Mouse (Mus musculus) forebrain, postnatal 0 days (tissue): Measurements from ENCODE around the gene Fosl1. TPM values are rescaled to one million over a fixed set of nuclear protein-coding genes. Genes with fewer than 3 reads are reported as not detected.

Source experiments
- ATAC-seq: fragments of 200-750 bp; cut with Nextera tagmentation; 2 replicates; pipeline ENCODE4 v1.8.0; 2017; ENCODE audit warnings: mild to moderate bottlenecking, moderate library complexity
- DNase-seq: peaks from one replicate; pipeline ENCODE4 v3.0.0-alpha.2; 2015
- H3K27ac ChIP-seq: fragments of 300-500 bp; sonication (generic); 2 replicates; pipeline ENCODE4 v1.5.1; 2014; ENCODE audit warnings: low read depth, mild to moderate bottlenecking, antibody characterized with exemption, low read length, moderate library complexity, mixed read lengths
- H3K27me3 ChIP-seq: fragments of 300-500 bp; sonication (generic); 2 replicates; pipeline ENCODE4 v1.6.1; 2014; ENCODE audit warnings: mild to moderate bottlenecking, low read length, mixed read lengths; ENCODE audit not compliant: insufficient read depth
- H3K36me3 ChIP-seq: fragments of 300-500 bp; sonication (generic); 2 replicates; pipeline ENCODE4 v1.6.1; 2014; ENCODE audit warnings: mild to moderate bottlenecking, moderate library complexity; ENCODE audit not compliant: insufficient read depth
- H3K4me1 ChIP-seq: fragments of 300-500 bp; sonication (generic); 2 replicates; pipeline ENCODE4 v1.6.1; 2014; ENCODE audit warnings: antibody characterized with exemption; ENCODE audit not compliant: insufficient read depth
- H3K4me2 ChIP-seq: fragments of 300-500 bp; sonication (generic); 2 replicates; pipeline ENCODE4 v1.6.1; 2014; ENCODE audit warnings: low read depth, mild to moderate bottlenecking, moderate library complexity
- H3K4me3 ChIP-seq: fragments of 300-500 bp; sonication (generic); 2 replicates; pipeline ENCODE4 v1.5.1; 2014; ENCODE audit warnings: low read depth, low read length, mixed read lengths
- H3K9ac ChIP-seq: fragments of 300-500 bp; sonication (generic); 2 replicates; pipeline ENCODE4 v1.6.1; 2014; ENCODE audit warnings: mild to moderate bottlenecking
- H3K9me3 ChIP-seq: fragments of 300-500 bp; sonication (generic); 2 replicates; pipeline ENCODE4 v1.6.1; 2016; ENCODE audit warnings: low read length
- CTCF ChIP-seq: sonication (generic); IDR thresholded peaks from 2 replicates; pipeline ENCODE4 v1.5.1; 2016; ENCODE audit warnings: antibody characterized with exemption, control low read depth, low read depth
- WGBS: fragments of 180-500 bp; shearing (Covaris S2); extraction: QIAGEN DNeasy Blood & Tissue Kit; methylation state at CpG from one replicate; pipeline ENCODE4 v1.1.7; 2014; 5-methylcytosine and 5-hydroxymethylcytosine counted together
- polyA plus RNA-seq: library from polyadenylated mRNA; unstranded; fragments of >200 nt; fragmentation: Nextera tagmentation; extraction: Ambion mirVana; gene quantifications from 2 replicates; pipeline ENCODE4 v1.2.1, GENCODE M21; 2015
- total RNA-seq: library from RNA; depleted of rRNA; stranded (reverse); fragments of >200 nt; gene quantifications from 2 replicates; pipeline ENCODE4 v1.2.3, GENCODE M21; 2014

Gene Fosl1
- total and polyA plus RNA-seq, 2 experiments from 2014 or later, result 0.19 TPM; not detected in 1

GRCm38 (mm10) chr19:5430408-5430807 is 16.9 kb upstream of the Fosl1 start:
- Histone ChIP-seq H3K4me3 (no peak overlapping the region), H3K36me3 (peaks cover 14% of the 10 kb centered on the region; the same call in 1 of the 2 replicates), H3K27ac (no peak overlapping the region), H3K27me3 (no peaks in the 10 kb centered on the region), H3K4me2 (no peak overlapping the region), H3K4me1 (no peaks in the 10 kb centered on the region), H3K9ac (no peak overlapping the region), H3K9me3 (no peaks in the 10 kb centered on the region)
- 25% methylated on average over 1 of the region's 1 CpGs for WGBS
- DNase-seq (no peak), ATAC-seq (no peak)
- no peak for TF ChIP-seq CTCF

GRCm38 (mm10) chr19:5431911-5432464 is 15.4 kb upstream of the Fosl1 start:
- 75% methylated on average over 4 of the region's 4 CpGs for WGBS
- H3K36me3 ChIP-seq, result peaks cover 4% of the 10 kb centered on the region; the same call in 1 of the 2 replicates
- DNase-seq, result no peak

DNA sequence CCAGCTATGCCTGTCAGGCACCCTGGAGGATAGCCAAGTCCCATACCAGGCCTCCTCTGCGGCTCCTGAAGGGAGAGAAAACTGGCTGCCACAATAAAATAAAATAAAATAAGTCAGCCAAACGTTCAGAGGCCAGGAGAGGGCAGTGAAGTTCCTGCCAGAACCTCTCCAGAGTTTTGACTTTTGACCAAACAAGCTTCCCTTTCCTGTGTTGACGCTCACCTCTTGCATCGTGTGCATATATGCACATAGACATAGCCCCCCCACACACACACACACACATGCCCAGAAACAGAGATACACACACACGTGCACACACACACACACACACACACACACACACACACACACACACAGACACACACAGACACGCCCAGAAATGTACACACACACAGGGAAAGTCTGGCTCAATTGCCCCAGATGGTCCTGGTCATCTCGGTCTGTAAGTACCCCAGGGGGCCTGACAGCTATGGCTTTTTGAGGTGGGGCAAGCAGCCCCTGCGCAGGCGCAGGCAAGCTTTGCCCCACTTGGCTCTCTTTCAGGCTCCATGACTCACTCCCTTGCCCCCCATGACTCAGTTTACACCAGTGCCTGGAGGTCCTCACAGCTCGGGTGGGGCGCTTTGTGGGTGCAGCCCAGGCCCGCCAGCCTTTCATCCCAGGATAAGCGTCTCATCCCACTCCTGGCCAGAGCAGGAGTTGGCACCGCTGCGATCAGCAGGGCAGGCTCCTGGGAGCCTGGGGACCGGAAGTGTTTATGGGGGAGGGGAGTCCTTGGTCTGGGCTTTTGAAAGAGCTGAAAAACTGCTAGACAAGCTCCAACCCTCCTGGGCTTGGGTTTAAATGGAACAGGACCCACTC is 14.1 kb upstream of the Fosl1 start:
- peak; percentile 26; the same call in 1 of the 2 replicates for TF ChIP-seq CTCF
- Histone ChIP-seq H3K4me3 (no peak overlapping the region), H3K27ac (no peak overlapping the region), H3K27me3 (no peaks in the 10 kb centered on the region), H3K9me3 (no peaks in the 10 kb centered on the region), H3K4me1 (no peaks in the 10 kb centered on the region), H3K4me2 (peak overlapping the region; percentile 41), H3K9ac (0 out of 2 replicates have a peak overlapping the region, but pooled peaks have one; percentile 25), H3K36me3 (no peaks in the 10 kb centered on the region; the same call in 1 of the 2 replicates)
- no peak for DNase-seq
- WGBS, result 12% methylated on average over 16 of the region's 16 CpGs
- peak; percentile 36 for ATAC-seq

More at GRCm38 (mm10) chr19:5431911-5432464, 15.4 kb upstream of the Fosl1 start:
- TF ChIP-seq CTCF, result no peak
- no peak overlapping the region for H3K27ac ChIP-seq
- H3K9ac ChIP-seq, result no peak overlapping the region
- H3K27me3 ChIP-seq, result no peaks in the 10 kb centered on the region
- H3K9me3 ChIP-seq, result no peaks in the 10 kb centered on the region
- H3K4me2 ChIP-seq, result no peak overlapping the region
- H3K4me3 ChIP-seq, result no peak overlapping the region
- no peaks in the 10 kb centered on the region for H3K4me1 ChIP-seq
- ATAC-seq, result no peak

DNA sequence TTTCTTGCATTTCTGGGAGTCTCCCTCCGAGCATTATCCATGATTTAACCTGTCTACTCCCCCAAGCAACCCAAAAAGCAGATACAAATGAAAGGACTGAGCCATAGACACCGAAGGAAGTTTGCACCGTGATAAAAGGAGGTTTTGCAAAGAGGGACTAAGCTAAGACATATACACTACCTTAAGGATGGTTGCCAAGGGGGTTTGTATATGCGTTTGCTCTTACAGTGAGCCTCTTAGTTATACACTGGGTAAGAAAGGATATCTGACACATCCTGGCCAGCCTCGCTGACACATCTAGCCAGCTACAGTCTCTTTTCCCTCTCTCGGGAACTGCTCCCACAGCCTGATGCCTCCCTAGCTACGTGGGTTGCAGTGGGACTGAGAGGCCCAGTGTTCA is 13.4 kb upstream of the Fosl1 start:
- Histone ChIP-seq H3K9me3 (no peaks in the 10 kb centered on the region), H3K27ac (no peak overlapping the region), H3K4me2 (no peak overlapping the region), H3K27me3 (no peaks in the 10 kb centered on the region), H3K4me1 (no peaks in the 10 kb centered on the region), H3K9ac (0 out of 2 replicates have a peak overlapping the region, but pooled peaks have one; percentile 25), H3K4me3 (no peak overlapping the region), H3K36me3 (no peaks in the 10 kb centered on the region; the same call in 1 of the 2 replicates)
- no peak for ATAC-seq
- TF ChIP-seq CTCF, result no peak
- 69% methylated on average over 7 of the region's 7 CpGs for WGBS
- no peak for DNase-seq

- peaks cover 27% of the 10 kb centered on the region for H3K27me3 ChIP-seq
- H3K4me1 ChIP-seq, result no peaks in the 10 kb centered on the region
- no peak for DNase-seq
- H3K4me3 ChIP-seq, result no peak overlapping the region
- TF ChIP-seq CTCF, result no peak
- H3K9ac ChIP-seq, result no peak overlapping the region
- H3K27ac ChIP-seq, result no peak overlapping the region
- ATAC-seq, result no peak
- no peaks in the 10 kb centered on the region for H3K9me3 ChIP-seq
- 76% methylated on average over 9 of the region's 9 CpGs for WGBS
- H3K36me3 ChIP-seq, result no peaks in the 10 kb centered on the region
- H3K4me2 ChIP-seq, result no peak overlapping the region
These were observed 2.9 kb upstream of the Fosl1 start for GRCm38 (mm10) chr19:5444371-5444908.

- Histone ChIP-seq H3K27me3 (peaks cover 29% of the 10 kb centered on the region), H3K4me2 (no peak overlapping the region), H3K4me1 (no peaks in the 10 kb centered on the region), H3K27ac (no peak overlapping the region), H3K36me3 (no peaks in the 10 kb centered on the region), H3K9me3 (no peaks in the 10 kb centered on the region), H3K4me3 (no peak overlapping the region), H3K9ac (no peak overlapping the region)
- no peak for TF ChIP-seq CTCF
- no peak for ATAC-seq
- WGBS, result 41% methylated on average over 7 of the region's 7 CpGs
- no peak for DNase-seq
These were observed 2.4 kb upstream of the Fosl1 start for GRCm38 (mm10) chr19:5444954-5445353.

- no peak overlapping the region for H3K27ac ChIP-seq
- H3K4me3 ChIP-seq, result no peak overlapping the region
- H3K4me1 ChIP-seq, result no peaks in the 10 kb centered on the region
- 87% methylated on average over 5 of the region's 5 CpGs for WGBS
- H3K36me3 ChIP-seq, result no peaks in the 10 kb centered on the region
- no peak for ATAC-seq
- no peak for TF ChIP-seq CTCF
- no peak overlapping the region for H3K9ac ChIP-seq
- no peak overlapping the region for H3K4me2 ChIP-seq
- DNase-seq, result no peak
- no peaks in the 10 kb centered on the region for H3K9me3 ChIP-seq
- H3K27me3 ChIP-seq, result peaks cover 29% of the 10 kb centered on the region
These were observed 1.6 kb upstream of the Fosl1 start for GRCm38 (mm10) chr19:5445747-5446146.
